Mouse (Mus musculus) heart, postnatal 25 days (tissue): ENCODE data around the gene Rpl10-ps3. TPM values are rescaled to one million over a fixed set of nuclear protein-coding genes. Genes with fewer than 3 reads are reported as not detected.

ENCODE experiments used
- DNase-seq: peaks from one replicate; pipeline ENCODE4 v3.0.0; 2022; ENCODE audit warnings: low spot score
- intact Hi-C: fragments of 180-260 bp; cut with DNase I; formaldehyde crosslinking; loops from one replicate; pipeline ENCODE4 v1.15.1; 2025
- total RNA-seq, 2 experiments: library from RNA; stranded (reverse); gene quantifications; 2 replicates each; pipeline ENCODE4 v1.2.3; 2021

The Rpl10-ps3 gene
- total RNA-seq = 100 to 1,000 TPM; 353 to 446 TPM

DNA sequence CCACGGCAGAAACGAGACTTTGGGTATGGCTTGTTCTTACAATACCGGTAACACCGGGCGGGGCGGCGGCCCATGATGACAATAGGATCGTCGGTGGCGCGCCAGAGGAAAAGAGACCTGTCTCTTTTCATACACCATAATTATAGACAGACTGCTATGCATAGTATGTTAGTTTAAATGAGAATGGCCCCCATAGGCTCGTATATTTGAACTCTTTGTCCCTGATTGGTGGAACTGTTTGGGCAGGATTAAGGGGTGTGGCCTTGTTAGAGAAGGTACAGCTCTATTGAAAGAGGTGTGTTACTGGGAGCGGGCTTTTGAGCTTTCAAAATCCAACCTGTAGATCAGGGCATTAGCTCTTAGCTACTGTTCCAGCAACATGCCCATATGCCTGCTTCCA is at the start of gene Rpl10-ps3:
TSS of gene Rpl10-ps3 (minus strand) at position 101 of the 400 bp plus-strand sequence.
- no peak for DNase-seq
- intact Hi-C loops = no loop called here

DNA sequence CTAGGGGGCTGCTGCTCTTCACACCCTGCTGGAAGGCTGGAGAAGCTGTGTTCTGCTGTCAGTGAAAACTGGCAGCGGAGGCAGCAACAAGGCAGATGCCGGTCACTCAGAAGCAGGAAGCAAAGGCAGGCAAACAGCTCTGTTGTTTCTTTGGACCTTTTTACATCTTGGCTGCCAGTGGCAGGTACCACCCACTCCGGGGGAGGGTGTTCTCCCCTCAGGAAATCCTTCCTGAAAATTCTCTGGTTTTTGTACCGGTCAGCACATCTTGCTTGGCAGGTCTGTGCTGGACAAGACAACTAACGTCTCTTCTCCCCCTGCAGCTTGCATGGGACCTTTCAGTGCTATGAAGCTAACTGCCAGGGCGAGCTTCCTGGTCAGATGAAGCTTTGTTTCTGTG is 30.8 kb upstream of the Rpl10-ps3 start:
- intact Hi-C loops = no loop called here
- no peak for DNase-seq

GRCm38 (mm10) chr9:50374666-50375065 is 29.9 kb upstream of the Rpl10-ps3 start:
- intact Hi-C loops = no loop called here
- no peak for DNase-seq

- intact Hi-C loops = no loop called here
- no peak for DNase-seq
Measured at GRCm38 (mm10) chr9:50368551-50369297, 24.0 kb upstream of the Rpl10-ps3 start.

- no peak for DNase-seq
- intact Hi-C loops = no loop called here
Measured at GRCm38 (mm10) chr9:50365059-50365780, 20.5 kb upstream of the Rpl10-ps3 start.

DNA sequence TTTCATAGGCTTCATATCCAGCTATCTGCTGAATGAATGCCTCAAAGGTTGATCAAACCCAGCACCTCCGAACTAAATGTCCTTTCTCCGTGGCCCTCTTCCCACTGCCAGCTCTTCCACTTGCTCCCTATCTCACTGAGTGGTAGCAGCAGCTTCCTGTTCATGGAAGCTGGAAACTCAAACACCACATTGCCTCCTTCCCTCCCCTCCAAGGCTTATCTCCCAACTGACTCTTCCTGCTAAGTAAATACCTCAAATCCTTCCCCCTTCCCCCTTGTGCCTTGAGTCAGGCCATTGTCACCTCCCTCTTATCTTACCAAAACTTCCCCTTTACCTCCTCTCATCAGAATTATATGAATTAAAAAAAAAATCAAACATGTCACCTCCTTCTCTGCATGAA is 19.2 kb upstream of the Rpl10-ps3 start:
- DNase-seq = no peak
- intact Hi-C loops = no loop called here

DNA sequence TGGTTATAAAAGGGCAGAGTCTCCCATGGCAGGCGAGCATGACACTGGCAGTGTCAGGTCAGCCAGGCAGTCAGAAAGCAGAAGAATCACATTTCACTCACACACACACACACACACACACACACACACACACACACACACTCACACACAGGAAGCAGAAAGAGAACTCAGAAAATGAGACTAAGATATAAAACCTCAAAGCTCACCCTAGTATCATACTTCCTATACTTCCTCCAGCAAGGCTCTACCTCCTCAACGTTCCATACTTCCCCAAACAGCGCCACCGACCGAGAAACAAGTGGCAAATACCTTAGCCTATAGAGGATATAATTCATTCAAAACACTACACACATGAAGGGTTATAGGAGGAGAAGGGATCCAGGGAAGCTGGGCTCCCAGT is 18.5 kb upstream of the Rpl10-ps3 start:
- DNase-seq = no peak
- intact Hi-C loops = no loop called here

DNA sequence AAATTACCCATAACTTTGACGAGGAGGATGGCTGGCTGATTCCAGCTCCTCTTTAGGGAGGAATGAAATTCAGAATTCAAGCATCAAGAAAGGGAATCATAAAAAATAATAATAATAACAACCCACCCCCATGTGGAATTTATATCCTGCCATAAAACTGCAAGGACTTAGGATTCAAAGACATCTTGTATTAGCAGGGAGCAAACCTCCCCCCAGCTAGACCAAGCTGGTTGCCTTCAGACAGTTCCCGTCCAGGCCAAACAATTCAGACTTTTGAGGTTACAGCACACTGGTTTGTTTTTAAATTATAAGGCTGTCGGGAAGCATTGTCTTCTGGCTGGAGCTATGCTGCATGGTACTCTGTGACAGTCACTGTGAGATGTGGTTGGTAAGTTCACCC is 17.8 kb upstream of the Rpl10-ps3 start:
- DNase-seq = no peak
- intact Hi-C loops = no loop called here

DNA sequence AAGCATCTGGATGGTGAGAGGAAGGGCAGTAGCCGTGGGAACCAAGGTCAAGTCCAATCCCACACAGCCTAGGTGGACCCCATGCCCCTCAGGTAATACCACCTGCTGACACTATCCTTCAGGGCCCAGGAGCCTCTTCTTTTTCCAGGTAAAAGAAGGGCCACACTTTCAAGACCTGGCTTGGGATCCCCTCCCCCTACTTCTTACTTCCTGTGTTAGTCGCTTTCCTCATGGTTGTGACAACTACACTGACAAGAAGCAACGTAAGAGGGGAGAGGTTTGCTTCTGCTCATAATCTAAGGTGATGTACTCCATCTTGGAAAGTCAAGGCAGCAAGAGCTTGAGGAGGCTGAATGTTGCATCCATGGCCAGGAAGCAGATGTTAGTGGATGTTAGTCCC is 15.6 kb upstream of the Rpl10-ps3 start:
- intact Hi-C loops = no loop called here
- no peak for DNase-seq

- intact Hi-C loops = no loop called here
- DNase-seq = no peak
Measured at GRCm38 (mm10) chr9:50357331-50357730, 12.6 kb upstream of the Rpl10-ps3 start.

- no peak for DNase-seq
Measured at GRCm38 (mm10) chr9:50351746-50352145, 7.0 kb upstream of the Rpl10-ps3 start.

DNA sequence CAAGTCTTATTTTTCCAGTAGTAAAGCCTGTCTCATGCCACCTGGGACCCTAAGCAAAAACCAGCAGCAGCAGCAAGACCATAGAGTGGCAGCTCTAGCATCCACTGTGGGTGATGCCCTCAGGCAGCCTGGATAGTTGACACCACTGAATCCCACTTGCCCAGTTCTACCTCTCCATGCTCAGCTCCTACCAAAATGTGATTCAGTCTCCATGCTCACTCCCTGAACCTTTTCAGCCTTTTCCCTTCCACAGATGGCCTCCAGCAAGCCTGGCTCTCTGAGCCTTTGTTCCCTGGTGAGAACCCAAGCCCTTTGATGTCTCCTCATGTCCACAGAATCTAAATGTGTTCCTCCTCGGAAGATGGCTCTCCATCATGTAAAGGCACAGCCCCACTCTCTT is 5.8 kb upstream of the Rpl10-ps3 start:
- DNase-seq = no peak

More at GRCm38 (mm10) chr9:50351746-50352145, 7.0 kb upstream of the Rpl10-ps3 start:
- intact Hi-C loops = no loop called here

GRCm38 (mm10) chr9:50349156-50349555 is 4.4 kb upstream of the Rpl10-ps3 start:
- no peak for DNase-seq
- intact Hi-C loops = no loop called here

More for the DNA sequence above, 5.8 kb upstream of the Rpl10-ps3 start:
- intact Hi-C loops = no loop called here

DNA sequence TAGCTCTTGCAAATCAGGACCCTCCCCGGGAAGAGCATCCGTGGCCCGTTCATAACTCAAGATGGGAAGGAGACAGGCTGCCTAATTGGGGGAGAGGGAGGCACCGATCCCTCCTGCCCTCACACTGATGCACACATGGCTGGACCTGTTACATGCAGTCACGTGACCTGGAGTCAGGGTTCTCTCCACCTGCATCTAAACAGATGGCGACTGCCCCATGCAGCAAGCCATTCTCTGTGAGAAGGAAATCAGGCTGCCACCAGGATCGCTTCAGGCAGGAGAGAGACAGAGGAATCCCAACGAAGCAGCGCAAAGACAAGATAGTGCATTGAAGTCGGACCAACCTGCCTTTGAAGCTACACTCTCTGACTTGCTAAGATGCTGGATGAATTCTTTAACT is 3.5 kb upstream of the Rpl10-ps3 start:
- DNase-seq = no peak
- intact Hi-C loops = no loop called here

DNA sequence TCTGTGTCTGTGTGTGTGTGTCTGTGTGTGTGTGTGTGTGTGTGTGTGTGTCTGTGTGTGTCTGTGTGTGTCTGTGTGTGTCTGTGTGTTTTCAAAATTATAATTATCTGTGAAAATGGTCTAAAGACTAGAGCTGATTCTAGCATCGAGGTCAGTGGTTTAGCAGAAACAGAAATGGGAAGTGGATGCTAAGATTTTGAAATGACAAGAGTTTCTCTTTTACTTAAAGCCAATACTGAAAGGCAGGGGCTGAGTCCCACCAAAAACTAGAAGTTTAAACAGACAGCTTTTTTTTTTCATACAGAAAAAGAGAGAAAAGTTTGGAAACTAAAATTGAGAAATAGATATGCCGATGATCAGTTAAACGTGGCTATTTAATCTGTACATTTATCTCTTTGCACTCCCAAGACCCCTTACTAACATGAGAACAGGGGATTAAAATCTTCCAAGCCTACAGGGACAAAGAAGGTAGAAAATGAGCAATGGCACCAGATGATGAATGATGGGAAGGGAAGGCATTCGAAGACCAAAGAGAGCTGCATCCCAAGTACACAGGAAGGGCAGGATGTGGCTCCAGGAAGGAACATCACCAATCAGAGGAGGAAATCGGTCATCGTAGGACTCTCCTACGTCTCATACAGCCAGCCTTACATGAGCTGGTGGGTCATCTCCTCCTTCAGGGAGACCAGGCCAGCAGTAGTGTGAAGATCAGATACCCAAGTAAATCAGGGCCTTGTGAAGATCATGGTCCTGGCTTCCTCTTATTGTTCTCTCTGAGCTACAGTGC is 9.0 kb downstream of the Rpl10-ps3 start:
- intact Hi-C loops = loop anchor here (10.0 kb wide), 1 partner anchor 199 kb away; no protein-coding TSS in a partner anchor

GRCm38 (mm10) chr9:50333413-50333812 is 11.4 kb downstream of the Rpl10-ps3 start:
- intact Hi-C loops = loop anchor here (2.0 to 10.0 kb wide), 2 partner anchors 105 to 201 kb away; no protein-coding TSS in a partner anchor
- DNase-seq = no peak

More for the DNA sequence above, 9.0 kb downstream of the Rpl10-ps3 start:
- no peak for DNase-seq

DNA sequence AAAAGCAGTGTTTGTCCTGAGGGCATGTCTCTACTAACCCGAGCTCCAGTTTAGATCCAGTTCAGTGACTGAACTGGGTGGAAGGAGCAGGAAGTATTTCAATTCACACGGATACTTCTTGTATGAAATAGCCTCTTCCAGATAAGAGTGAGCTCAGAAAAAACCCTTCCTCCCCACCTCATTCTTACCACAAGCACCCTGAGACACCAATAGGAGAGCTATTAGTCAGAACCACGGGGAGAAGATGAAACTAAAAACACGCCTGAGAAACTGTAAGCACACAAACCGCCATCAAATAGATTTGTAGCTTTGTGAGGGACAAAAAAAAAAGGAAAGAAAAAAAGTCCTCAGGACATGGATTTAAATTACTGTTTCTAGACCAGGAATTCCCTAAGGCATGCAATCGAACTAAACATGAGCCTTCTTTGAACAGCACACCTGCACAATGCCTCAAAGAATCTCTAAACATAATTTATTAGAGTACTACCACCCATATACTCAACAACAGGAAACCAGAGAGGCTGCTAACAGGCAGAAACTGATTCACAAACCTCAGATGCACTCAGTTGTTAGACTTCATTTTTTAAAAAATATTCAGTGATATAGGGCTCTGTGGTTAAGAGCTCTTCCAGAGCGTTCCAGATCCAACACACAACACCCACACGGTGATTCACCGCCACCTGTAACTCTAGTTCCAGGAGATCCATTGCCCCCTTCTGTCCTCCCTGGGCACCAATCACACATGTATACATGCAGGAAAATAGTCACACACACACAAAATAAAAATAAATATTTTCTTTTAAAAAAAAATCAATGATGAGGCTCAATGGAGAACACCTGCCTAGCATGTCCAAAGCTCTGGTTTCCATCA is 20.2 kb downstream of the Rpl10-ps3 start:
- intact Hi-C loops = no loop called here
- DNase-seq = no peak

GRCm38 (mm10) chr9:50320729-50321128 is 24.0 kb downstream of the Rpl10-ps3 start:
- DNase-seq = no peak
- intact Hi-C loops = no loop called here

DNA sequence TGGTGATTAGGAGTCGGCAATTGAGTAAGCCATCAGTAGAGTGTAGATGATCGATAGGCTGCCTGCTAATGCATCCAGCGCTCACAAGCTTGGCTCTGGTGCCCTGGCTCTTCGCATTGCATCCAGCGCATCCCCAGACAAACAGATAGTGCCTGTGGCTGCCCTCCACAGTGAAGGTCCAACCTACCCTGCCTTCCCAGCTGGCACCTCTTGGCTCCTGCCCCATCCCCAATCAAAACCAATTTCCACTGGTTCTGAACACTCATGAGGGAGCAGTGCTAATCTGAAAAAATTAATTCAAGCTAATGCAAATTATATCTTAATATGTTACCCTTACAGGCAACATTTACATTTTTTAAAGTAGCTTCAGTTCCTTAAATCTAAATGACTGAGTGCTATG is 25.3 kb downstream of the Rpl10-ps3 start:
- intact Hi-C loops = no loop called here

GRCm38 (mm10) chr9:50317299-50317698 is 27.5 kb downstream of the Rpl10-ps3 start:
- intact Hi-C loops = no loop called here
- DNase-seq = no peak

More for the DNA sequence above, 25.3 kb downstream of the Rpl10-ps3 start:
- DNase-seq = no peak
